Mouse (Mus musculus): ENCODE measurements at regions not wholly inside any gene's neighbourhood (a gene's known extent, or its start where the extent isn't known, plus 50 kb on each side); places are given as distances from the start of the nearest gene placed in this dataset.
A peak's percentile ranks its signal among the peaks of the same experiment; 100 is the strongest.

DNA sequence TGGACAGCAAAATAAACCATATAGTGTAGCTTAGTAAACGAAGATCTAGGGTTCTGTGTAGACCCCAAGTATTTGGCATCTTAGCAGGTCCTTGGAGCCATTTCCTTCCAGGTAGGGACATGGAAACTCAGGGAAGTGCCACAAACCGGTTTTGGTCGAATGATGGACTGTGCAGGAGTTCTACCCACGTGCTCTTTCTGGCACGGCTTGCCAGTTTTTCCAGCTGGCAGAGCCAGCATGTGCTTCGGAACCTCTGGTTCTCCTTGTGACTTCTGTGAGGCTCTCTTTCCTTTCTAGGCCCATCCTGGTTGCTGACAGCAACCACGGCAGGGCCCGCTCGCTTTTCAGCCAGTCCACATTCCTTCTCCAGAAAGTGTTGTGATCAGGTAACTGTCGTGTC, 291.4 kb downstream of the Kcnrg start:
- no peak for DNase-seq (ENCODE audit: low read depth)

DNA sequence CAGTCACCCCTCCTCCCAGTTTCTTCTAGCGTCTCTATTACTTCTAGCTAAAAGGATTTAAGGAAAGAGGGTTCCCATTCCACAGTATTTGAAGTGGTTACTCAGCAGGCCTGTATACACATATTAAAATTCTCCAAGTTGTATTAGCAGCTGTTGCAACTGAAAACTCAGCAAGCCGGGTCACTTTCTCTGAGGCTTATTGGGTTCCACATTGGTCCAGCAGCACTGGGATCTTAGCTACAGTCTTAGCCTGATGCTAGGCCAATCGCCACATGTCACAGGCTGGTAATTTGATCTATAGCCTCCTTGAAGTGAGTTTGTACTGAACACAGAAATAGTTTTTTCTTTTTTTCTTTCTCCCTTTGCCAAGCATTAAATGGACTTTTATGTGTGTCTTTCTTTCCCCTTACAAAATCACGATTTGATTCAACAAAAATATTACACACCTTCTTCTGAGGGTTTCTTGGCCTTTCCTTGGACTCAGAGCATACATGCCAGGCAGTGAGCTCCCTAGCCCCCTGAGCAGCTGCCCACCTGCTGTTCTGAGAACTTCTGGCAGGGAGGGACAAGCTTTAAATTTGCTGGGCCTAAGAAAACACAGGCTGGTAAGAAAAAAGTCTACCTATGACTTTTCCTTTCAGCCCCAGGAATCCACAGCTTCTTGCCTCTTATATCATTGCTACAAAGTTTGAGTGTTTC, 297.3 kb downstream of the Kcnrg start:
- DNase-seq (ENCODE audit: low read depth): no peak

DNA sequence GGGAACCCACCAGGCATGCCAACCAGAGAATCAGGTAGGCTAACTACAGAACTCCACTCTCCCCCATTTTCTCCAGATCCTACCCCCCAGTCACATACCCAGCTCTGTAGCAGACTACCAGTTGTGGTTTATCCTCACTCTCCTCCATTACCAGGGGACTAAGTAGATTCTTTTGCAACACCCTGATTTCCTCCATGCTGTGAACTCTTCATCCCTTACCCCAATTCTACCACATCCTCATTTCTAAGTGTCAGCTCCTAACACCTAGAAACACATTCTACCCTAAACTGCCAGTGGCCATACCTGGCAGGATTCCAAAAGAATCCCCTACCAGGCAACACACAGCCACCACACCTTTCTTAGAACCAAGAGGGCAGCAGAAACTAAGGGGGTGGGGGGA, 310.9 kb downstream of the Kcnrg start:
- no peak for DNase-seq (ENCODE audit: low read depth)

DNA sequence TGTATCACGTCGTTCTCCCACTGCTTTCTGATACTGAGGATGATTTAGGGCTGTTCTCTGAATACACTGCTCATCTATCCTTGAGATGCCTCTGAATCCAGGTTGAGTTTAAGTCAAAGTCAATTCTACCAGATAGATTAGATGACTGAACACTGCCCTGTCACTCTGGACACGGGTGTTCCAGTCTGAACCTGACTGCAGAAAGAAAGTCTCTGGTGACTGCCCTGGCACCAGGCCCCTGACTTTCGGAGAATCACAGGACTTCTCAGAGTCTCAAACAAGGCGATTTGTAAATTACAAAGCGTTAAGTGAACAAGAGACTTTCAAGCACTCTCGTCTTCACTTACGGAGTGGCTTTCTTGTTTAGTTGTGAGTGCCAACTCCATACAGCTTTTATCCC, 324.6 kb downstream of the Kcnrg start:
- no peak for DNase-seq (ENCODE audit: low read depth)

DNA sequence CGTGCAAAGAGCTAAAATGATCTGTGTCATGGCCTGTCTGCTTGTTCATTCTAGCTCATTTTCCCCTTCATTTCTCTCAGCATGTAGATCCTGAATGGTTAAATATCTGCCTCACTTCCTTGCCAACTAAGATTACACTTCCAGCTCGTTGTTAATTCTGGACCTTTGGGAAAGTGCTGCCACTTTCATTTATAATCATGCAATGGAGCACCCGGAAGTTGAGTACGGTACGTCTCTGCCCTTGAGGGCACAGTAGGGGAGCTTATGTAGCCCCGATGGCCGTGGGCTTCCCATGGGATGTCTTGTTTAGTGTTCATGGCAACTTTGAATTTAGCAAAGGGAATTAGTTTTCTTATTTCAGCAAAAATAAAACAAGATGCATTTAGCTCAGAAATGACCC, 334.4 kb downstream of the Kcnrg start:
- no peak for DNase-seq (ENCODE audit: low read depth)

DNA sequence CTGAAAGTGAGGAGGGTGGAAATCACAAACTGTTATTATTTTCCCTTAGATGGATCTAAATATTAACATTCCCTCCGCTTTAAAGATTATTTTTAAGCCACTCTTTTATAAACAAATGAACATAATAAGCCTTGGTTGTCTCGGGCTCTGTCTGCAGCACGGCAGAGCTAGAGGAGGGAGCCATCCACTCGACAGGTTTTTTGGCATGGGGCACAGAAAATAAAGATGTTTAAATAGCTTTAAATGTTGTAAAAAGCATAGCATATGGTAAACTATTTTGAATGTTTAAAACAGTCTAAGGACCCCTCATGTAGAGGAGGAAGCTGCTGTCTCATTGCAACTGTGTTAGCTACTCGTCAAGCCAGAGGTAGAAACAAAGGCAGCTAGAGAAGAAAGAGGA, 338.4 kb downstream of the Kcnrg start:
- no peak for DNase-seq (ENCODE audit: low read depth)

DNA sequence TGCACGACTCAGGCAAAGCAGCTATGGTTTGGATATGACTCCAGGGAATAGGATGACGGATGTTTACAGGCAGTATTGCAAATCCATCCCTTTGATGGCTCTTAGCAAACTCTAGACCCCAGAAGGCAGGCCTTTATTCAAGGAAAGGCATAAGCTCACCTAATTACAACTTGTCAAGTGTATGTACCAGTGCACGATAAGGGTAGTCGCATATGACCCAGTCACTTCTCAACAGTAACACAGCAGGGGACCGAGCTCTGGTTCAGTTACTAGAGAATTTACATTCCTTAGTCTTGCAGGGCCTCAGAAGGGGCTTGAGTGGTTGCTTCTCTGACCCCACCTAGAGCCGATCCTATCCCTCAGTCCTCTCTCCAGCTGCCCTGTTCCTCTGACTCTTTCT, 342.2 kb downstream of the Kcnrg start:
- no peak for DNase-seq (ENCODE audit: low read depth)

DNA sequence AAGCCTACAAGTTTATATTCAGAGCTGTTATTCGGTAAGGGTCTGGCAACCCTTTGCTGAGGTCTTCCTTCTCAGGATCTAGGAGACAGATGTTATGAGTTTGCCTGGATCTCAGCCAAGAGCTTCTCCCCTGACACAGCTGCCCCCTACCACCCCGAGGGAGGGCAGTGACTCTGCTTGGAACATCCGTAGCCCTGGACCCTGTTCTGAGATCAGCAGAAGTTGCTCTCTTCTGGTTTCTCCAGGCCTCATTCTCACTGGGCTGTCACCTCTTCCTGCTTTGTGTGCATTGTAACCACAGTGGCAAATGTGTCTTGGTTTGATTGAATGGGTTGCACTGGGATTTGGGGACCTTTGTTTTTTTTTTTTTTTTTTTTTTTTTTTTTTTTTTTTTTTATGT, 342.4 kb upstream of the Rnaseh2b start:
- DNase-seq (ENCODE audit: low read depth): no peak

DNA sequence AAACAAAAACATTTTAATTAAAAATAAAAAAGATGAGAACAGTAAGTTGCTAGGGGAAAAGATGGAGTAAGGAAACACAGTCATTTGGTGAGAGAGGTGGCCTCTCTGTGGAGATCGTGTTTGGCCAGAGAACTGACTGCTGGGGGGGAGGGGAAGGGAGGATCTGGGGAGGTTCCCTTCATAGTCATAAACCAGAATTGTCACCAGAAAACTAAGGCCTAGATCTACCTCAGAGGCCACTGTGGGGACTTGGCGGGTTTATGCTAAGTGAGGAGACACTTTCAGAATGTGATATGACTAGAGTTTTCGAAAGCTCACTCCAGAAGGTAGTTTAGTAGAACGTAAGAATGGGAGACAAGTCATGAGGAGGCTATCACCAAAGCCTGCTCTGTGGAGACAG, 339.4 kb upstream of the Rnaseh2b start:
- DNase-seq (ENCODE audit: low read depth): no peak

DNA sequence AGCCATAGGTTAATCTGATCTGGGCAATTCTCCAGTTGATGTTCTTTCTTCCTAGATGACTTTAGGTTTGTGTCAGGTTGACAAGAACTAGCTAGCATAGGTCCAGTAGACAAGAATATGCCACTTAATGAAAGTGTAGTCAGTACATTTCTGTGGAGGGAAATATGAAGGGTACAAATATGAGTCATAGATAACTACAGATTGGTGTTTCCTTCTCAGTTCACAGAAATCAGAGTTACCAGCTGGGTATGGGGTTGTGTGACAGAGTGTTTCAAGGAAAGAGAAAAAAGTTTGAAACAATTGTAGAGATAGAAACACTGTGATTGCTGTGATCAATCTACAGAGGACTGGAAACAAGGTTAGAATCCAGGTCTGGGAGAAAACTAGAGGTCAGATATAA, 337.0 kb upstream of the Rnaseh2b start:
- DNase-seq (ENCODE audit: low read depth): no peak

DNA sequence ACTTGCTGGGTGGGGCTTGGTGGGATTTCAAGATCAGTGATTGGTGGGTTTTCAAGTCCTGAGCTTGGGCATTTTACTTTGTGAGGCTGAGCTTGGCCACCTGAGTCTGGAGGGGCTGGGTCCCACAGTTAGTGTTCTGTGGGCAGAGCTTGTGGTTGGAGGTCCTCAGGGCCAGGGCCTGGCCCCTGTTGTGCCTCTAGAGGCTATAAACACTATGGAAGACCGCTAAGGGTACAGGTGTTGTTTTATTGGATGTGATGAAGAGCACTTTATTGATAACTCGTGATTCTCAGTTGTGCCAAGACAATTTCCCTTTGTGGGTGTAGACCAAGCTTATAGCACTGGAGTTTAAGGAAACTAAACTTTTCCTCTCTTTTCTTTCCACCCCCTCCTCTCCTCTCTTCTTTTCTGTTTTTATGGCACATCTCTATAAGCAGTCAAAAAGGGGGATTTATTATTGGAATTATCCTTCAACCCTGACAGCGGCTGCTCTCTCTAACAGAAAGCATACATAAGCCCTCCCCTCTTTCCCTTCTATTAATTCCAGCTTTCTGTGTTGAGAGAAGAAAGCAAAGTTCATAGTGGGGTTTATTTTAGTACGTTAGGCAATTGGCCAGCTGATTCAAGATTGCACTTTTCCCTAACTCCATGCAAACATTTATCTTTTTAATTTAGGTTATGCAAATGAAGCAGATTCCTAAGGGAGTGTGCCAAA, 332.0 kb upstream of the Rnaseh2b start:
- DNase-seq (ENCODE audit: low read depth): no peak

DNA sequence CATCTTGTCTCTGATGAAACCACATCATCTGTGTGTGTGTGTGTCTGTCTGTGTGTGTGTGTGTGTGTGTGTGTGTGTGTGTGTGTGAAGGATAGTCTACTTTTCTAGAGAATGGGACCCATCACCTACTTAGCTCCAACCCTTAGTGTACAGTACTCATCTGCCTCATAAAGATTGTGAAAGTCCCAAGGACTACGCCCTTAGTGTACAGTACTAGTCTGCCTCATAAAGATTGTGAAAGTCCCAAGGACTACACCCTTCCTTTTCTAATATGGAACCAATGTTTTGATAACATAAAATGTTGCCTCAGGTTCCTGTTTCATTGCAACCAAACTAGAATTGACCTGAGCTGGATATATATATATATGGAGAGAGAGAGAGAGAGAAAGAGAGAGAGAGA, 323.9 kb upstream of the Rnaseh2b start:
- no peak for DNase-seq (ENCODE audit: low read depth)

DNA sequence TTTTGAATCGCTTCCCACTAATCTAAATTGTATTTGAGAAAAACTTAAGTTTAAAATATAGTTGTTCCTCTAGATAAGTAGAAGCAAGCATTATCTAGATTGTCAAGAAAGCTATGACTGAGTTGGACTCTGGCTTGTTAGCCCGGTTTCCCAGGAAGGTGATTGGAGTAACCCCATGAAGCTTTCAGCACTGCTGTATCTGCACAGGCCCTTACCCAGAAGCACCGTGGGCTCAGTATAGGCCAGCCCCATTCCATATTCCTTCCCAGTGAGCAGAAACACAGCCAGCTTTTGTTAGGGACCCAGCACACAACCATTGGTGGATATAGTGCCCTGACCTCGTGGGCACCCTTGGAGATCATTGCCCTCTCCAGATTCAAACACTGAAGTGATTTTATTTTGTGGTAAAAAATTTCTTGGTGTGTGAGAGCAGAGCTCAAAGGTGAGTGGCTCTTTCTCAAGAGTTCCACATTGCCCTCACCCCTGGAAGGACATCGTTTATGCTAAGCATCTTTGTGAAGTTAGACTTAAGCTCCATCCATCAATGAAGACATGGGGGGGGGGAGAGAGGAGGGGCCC, 323.3 kb upstream of the Rnaseh2b start:
- no peak for DNase-seq (ENCODE audit: low read depth)

DNA sequence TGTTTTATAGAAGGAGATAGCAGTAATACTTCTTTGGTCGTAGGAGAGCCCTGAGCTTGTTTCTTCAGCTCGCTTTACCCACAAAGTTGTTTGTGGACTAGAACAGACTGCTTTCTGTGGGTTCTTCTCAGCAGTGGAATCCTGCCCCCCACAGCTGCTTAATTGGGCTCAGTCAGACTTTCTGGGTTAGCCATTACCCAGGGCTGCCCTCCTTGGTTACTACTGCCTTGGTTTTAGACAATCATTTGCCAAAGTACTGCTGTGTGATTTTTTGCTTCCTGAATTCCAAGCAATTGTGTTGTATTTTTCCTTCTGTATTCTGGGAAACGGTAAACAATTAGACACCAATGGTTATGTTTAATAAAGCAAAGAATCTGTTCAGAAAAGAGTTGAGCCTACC, 321.8 kb upstream of the Rnaseh2b start:
- DNase-seq (ENCODE audit: low read depth): no peak

DNA sequence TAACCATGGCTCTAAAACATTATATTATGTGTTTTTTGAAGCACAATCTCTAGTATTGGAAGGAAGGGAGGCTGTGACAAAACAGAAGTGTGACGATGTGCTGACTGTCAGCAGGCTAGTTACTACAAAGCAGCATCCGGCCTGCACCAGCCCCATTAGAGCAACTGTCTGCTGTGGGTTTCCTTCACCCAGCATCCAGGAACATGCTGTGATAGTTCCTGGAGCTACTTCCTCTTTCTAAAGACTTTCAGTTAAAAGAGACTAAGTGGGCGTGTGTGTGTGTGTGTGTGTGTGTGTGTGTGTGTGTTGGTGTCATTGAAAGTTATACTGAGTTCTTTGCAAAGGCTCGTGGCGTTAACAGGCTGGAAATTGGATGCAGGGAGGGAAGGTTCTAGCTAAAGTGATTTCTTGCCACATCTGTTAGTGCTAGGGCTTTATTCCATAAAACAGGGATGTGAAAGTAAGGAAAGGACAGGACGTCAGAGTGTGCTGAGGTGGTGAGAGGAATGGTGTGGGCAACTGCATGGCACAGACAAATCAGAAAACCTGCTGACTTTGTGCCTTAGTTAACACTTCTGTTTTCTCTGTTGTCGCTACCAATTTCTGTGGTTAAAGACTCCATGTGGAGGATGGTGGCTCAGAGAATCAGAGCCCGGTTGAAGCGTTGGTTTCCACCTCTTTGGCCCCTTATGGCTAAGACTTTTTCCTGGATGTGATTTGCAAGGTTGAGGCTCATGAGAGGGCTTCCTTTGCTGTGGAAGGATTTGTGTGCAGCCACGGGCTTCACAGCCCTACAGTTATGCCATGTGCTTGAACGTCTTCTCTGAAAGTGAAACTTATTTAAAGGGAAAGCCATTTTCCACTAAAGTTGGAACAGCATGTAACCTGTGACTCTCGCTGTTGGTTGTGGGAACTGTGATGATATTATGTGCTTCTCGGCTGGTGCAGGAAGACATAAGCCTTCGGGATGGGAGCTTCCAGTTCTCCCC, 321.0 kb upstream of the Rnaseh2b start:
- DNase-seq (ENCODE audit: low read depth): peak; percentile 85

DNA sequence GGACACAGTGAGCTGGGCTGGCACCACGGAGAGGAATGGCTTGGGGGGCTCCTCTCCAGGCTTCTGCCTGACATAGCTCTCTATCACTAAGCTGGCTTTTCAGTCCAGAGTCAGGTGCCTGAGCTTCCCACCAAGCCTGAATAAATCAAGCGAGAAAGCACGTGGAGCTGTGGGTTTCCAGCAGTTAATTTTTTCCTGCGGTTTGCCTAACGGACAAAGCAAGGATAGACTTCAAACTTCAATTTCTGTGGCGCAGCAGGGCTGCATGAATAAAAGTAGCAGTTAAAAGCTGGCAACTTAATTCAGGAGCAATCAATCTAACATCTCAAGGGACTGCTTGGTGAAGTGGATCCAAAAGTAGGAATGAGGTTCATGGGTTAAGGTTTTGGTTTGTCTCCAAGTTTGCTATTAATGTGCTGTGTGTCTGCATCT, 317.1 kb upstream of the Rnaseh2b start:
- DNase-seq (ENCODE audit: low read depth): no peak

DNA sequence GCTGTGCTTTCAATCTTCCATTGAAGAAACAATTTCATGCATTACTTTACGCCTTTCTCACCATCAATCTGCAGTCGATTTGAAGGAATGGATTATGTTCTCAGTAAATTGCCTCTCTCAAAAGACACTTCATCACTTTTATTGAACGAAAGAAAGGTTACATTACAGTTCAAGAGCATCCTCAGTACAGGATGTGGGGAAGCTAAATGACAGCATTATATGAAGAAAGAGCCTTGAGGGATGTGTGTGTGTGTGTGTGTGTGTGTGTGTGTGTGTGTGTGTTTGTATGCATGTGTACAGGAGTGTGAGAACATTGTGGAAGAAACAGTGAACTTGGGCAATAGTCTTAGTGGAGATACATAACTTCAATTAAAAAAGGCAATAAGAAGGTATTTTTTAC, 311.8 kb upstream of the Rnaseh2b start:
- no peak for DNase-seq (ENCODE audit: low read depth)

DNA sequence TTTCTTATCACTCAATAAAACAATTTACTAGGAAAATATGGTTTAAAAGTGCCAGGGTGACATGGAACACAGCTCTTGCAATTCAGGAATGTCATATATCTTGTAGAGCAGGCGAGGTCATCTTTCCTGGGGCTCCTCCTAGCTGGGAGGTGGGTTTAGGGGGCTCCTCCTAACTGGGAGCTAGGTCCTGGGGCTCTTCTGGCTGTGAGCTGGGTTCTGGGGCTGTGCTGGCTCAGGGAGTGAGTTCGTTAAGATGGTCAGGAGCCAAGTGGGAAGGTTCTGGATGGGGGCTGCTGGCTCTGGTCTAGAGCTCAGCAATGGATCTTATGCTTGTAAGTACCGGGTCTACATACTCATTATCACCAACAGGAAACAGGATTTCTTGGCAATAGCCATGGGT, 306.8 kb upstream of the Rnaseh2b start:
- DNase-seq (ENCODE audit: low read depth): no peak

DNA sequence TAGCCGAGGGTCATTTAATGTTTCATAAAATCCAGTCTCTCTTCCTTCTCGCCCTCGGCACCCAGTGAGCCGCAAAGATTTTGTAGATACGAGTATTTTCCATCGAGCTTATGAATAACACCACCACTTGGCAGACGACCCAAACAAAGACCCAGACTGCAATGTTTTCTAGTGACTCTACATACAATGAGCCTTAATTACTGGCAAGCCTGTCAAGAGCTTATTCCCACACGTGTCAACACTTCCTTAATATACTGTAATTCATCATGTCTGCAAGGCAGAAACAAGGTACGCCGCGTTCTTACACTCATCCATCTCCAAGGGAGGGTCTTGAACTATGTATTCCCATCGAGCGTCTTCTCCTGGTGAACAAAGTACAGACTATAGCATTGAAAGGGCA, 306.2 kb upstream of the Rnaseh2b start:
- DNase-seq (ENCODE audit: low read depth): no peak

DNA sequence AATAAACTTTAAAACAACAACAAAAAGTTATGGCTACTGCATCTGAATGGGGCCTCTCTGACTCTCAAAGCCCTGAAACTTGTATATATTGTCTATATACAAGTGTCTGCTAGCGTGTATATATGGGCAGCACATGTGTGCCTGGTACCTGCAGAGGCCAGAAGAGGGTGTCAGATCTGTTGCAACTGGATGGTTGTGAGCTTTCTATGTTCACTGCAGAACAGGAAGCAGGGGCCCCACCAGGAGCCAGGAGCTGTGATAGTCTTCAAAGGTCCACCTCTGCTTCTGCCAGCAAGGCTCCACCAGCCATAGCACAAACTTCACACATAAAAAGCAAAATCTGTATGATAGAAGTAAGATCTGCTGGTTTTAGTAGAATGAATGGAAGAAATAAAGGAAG, 297.1 kb upstream of the Rnaseh2b start:
- peak; percentile 27 for DNase-seq (ENCODE audit: low read depth)

DNA sequence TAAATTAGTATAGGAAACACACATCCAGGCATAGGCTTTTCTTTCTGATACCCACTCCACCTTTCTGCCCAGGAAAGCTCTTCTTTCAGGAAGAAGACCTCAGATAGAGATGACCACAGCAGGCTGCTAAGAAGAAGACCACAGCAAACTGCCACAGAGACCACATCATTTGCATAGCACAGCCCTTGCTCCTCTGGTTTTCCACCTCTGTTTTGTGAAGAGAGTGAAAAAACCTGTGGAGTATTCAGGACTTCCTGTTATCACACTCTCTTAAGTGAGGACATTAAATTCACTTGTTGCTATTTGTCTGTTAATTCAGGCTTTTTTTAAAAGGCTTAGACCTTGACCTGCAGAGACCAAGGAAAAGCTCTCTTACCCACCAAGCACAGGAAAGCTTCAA, 294.7 kb upstream of the Rnaseh2b start:
- DNase-seq (ENCODE audit: low read depth): no peak

DNA sequence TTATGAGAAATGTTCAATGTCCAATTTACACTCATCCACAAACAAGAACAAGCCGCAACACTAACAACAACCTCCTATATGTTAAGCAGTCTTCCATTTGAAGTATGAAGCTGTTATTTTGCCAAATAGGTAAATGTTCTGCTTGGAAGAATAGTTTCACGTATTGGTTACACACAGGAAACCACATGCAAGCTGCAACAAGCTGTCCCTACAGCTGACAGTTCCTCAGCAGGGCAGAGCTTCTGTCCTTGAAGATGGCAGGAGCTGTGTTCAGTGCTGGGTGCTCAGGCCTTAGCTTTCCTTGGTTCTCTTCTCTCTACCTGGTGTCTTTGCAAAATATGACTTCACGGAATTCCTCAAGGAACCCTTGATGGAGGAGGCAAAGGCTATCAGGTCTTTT, 294.1 kb upstream of the Rnaseh2b start:
- no peak for DNase-seq (ENCODE audit: low read depth)

Data from naive thymus-derived CD4-positive, alpha-beta T cell, adult 2 months (primary cell).